Mouse (Mus musculus) cerebellum, postnatal 36 days (tissue): ENCODE results near the gene Tprn.
"Not testable (repeated sequence)": the region's sequence is repeated elsewhere in the genome, so short reads cannot be mapped to it uniquely, and the experiment has no call there.

ENCODE experiments used
- DNase-seq, 2 experiments: peaks; one replicate each; pipeline ENCODE4 v3.0.0; 2021 to 2022; ENCODE audit warnings: mixed read lengths in 2 of 2

The Tprn gene

GRCm38 (mm10) chr2:25237522-25237921 is 24.9 kb upstream of the Tprn start:
- no peak for DNase-seq

GRCm38 (mm10) chr2:25238106-25238505 is 24.3 kb upstream of the Tprn start:
- DNase-seq: no peak

GRCm38 (mm10) chr2:25239766-25240165 is 22.7 kb upstream of the Tprn start:
- no peak for DNase-seq

- DNase-seq: peak in 1 of 2 experiments; percentile 19
These were observed 22.1 kb upstream of the Tprn start for GRCm38 (mm10) chr2:25240310-25240709.

GRCm38 (mm10) chr2:25240723-25241437 is 21.5 kb upstream of the Tprn start:
- DNase-seq: peak; percentile 72 to 74

- DNase-seq: no peak
These were observed 21.0 kb upstream of the Tprn start for GRCm38 (mm10) chr2:25241438-25241775.

GRCm38 (mm10) chr2:25242101-25242506 is 20.3 kb upstream of the Tprn start, which contains the start of the genes Rnf208 and Cysrt1:
TSS of gene Rnf208 (plus strand) at chr2:25242255.
TSS of gene Cysrt1 (minus strand) at chr2:25242452.
- peak; percentile 60 to 61 for DNase-seq

GRCm38 (mm10) chr2:25243342-25243741 is 19.1 kb upstream of the Tprn start:
- no peak for DNase-seq

- no peak for DNase-seq
These were observed 18.3 kb upstream of the Tprn start for GRCm38 (mm10) chr2:25244144-25244543.

GRCm38 (mm10) chr2:25246183-25247072 is 16.0 kb upstream of the Tprn start, which contains the start of gene AL732309.1:
TSS of gene AL732309.1 (minus strand) at chr2:25246863.
- DNase-seq: peak in 1 of 2 experiments; percentile 60

GRCm38 (mm10) chr2:25252331-25252730 is 10.1 kb upstream of the Tprn start:
- DNase-seq: no peak

- peak; percentile 89 for DNase-seq
These were observed 7.1 kb upstream of the Tprn start, which contains the start of gene Tmem203 for GRCm38 (mm10) chr2:25255284-25255779. TSS of gene Tmem203 (plus strand) at chr2:25255439.

- peak; percentile 49 to 55 for DNase-seq
These were observed 5.8 kb upstream of the Tprn start for GRCm38 (mm10) chr2:25256443-25257109.

GRCm38 (mm10) chr2:25257250-25257649 is 5.2 kb upstream of the Tprn start:
- not testable (repeated sequence) for DNase-seq

GRCm38 (mm10) chr2:25258887-25259286 is 3.5 kb upstream of the Tprn start:
- no peak for DNase-seq

GRCm38 (mm10) chr2:25261870-25262269 is 548 bp upstream of the Tprn start:
- DNase-seq: no peak

- DNase-seq: peak in 1 of 2 experiments; percentile 79
These were observed 591 bp downstream of the Tprn start for GRCm38 (mm10) chr2:25262795-25263622.

GRCm38 (mm10) chr2:25263623-25264285 is 1.3 kb downstream of the Tprn start:
- DNase-seq: no peak

GRCm38 (mm10) chr2:25264286-25264660 is 1.9 kb downstream of the Tprn start:
- peak in 1 of 2 experiments; percentile 37 for DNase-seq

GRCm38 (mm10) chr2:25264851-25265250 is 2.4 kb downstream of the Tprn start:
- peak; percentile 86 to 89 for DNase-seq
